Mouse (Mus musculus) B cell, adult 2 months (primary cell): Measurements from ENCODE around the gene Usp42.

ENCODE experiments used
- DNase-seq, 2 experiments: peaks; one replicate each; pipeline ENCODE4 v3.0.0; 2022

Gene Usp42

DNA sequence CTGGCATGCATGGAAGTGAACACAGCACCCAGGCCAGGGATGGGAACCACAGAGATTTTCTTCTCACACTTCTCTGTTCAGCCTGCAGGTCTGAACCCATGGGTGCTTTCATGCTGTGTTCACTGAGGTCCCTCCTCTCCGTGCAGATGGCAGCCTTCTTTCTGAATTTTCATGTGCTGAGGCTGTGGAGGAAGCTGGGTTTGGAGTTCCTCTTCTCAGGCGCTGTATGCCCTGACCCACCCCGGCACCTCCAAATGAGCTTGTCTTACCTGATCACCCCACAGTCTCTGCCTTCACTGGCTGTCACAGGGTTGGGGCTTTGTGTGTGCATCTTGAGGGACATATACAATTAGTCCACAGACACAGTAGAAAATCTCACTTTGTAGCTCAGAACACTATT is 44.5 kb downstream of the Usp42 start:
- DNase-seq: no peak

DNA sequence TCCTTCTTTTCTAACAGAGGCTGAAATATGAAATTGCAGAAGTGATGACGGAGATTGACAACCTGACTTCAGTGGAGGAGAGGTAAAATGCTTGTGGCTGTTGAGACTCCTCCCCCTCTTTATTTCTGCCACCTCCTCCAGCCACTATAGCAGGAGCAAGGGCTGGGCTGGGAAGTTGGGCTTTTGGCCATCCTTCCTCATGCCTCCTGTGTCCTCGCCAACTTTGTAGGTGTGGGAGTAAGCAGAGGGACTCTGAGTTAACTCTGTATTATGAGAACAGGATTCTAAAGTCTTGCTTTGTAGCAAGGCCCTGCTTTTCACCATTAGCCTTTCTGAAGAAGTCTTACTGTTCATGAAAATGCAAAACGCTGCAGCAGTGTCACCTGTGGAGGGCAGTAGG is 45.6 kb downstream of the Usp42 start:
- no peak for DNase-seq

DNA sequence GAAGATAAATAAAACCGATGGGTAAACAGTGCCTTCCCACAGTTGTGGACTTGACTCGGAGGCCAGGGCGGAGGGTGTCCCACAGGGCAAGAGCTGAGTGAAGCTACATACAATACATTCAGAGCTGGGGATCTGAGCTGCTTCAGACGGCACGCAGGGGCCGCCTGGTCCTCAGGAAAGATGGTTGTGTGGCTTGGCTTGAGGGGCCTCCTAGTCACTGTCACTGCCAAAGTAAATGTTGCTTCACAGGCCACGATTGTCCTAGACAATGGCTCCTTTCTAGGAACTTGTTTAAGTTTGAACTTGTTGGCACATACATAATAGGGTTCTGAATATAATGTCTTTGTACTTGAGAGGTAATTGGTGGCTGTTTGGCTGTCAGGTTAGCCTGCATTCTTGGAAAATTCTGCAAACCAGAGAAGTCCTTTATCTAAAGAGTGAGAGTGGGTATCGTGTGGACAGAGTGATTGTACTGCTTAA is 47.1 kb downstream of the Usp42 start:
- no peak for DNase-seq

DNA sequence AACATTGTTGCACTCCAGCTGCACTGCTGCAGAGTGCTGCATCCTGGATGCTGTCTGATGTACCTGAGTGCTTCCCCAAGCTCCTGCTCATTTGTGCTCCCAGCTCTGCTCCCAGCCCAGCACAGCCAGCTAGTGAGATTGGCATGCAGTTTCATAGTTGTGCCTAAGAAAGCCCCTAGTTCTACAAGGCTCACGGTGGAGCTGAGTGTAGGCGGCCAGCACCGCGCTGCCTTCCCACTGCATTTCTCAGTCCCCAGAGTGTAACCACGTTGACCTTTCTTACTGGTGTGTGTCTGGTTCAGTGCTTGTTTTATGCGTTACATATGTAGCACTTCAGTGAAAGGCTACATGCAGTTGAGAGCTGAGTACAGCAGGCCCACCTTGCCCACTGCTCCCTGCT is 48.4 kb downstream of the Usp42 start:
- no peak for DNase-seq

DNA sequence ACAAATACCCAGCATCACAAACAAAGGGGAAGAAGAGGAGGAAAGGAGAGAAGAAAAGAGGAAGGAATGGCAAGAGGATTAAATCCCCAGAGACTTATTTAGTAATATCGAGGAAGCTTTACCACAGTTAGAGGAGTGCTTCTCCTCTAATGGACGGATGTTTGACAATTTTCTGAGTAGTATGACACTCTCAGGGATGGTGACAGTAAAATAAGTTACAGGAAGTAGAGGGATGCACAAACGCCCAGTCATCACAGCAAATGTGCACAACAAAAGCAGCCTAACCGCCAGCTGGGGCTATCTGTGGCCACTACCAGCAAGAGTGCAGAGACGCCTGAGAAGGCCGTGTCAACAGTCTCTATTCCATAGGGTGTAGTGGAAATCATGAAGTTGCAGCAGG is 52.4 kb downstream of the Usp42 start:
- DNase-seq: no peak

DNA sequence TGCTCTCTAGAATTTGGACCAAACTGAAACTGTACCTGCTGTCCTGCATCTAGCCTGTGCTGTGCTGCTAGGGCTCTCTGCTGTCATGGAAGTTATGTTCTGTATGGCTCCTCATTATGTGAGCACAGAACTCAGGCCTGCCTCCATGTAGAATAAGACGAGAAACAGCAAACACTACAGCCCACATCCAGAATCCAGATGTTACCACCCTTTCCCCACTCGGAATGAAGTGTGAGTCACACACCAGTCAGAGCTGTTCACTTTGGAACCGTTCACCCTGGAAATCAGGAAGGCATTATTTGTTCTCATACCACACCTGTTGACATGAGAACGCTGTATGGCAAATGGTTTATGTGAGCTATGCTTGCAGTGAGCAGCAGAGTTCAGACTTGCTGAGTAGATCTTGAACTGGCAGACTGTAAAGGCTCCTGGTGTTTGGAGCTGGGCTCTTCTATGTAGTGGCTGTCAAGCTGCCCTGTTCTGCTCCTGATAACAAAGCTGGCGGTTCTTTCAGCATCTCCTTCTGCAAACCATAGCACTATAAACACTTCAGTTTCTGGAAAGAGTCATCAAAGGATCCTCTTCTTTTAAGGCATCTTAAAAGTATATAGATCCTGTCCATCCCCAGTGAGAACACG is 53.3 kb downstream of the Usp42 start:
- no peak for DNase-seq

DNA sequence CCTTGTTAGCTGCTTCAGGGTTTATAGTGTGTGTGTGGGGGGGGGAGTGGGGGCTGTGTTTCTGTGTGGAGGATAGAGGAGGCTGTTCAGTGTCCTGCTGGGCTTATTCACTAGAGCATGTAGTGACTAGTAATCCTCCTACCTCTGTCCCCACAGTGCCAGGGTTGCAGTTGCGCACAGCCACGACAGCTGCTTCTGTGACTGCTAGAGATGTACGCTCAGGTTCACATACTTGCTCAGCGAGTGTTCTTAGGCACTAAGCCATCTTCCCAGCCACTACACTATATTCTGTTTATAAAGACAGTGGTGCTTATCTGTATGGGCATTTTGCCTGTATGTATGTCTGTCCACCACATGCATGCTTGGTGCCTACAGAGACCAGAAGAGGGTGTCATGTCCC is 54.7 kb downstream of the Usp42 start:
- no peak for DNase-seq

DNA sequence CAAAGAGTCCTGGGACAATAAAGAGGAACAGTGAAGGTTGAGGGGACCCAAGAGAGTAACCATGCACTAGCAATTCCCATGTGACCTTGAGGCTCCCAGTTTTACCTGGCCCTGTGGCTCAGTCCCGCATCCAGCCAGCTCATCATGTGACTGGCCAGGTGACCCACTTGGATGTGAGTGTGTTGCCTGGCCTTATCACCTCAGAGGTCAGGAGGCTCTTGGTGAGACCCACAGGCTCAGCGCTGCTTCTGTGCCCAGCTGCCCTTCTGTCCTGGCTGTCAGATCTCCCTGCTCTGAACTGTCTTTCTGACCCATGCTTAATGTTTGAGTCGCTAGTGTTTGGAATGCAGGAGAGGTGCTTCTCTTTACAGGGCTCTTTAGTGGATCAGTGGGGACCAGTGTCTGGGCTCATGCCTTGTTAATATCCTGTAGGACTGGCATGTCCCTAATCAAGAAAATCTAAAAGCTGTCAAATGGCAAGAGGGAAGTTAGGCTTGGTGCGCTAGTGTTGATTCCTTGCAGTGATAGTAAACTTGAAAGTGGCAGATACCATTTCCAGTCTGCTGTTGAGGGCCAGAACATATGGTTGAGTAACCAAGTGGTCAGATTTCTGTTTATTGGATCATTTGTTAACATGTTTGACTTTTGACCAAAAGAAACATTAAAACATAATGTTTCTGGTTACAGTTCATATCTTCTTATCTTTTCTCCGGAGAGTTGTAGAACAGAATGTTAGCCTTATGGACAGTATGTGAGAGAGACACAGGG is 55.7 kb downstream of the Usp42 start:
- no peak for DNase-seq

DNA sequence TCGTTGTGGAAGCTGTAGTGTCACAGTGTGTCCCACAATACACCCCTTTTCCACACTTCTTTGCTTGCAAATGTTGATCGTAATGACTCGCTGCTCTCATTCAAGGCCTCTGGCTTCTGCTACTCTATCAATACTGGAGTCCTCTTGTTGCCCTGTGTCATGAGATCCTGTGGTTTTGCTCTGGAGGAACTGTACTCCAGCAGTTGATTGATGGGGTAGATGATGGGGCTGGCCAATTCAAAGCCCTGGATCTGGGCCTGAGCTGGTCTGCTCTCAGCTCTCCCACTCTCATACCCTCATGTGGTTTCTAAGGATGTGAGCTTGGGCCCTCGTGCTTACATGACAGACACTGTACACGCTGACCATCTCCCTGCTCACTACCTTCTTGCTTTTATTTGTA is 57.5 kb downstream of the Usp42 start:
- no peak for DNase-seq

DNA sequence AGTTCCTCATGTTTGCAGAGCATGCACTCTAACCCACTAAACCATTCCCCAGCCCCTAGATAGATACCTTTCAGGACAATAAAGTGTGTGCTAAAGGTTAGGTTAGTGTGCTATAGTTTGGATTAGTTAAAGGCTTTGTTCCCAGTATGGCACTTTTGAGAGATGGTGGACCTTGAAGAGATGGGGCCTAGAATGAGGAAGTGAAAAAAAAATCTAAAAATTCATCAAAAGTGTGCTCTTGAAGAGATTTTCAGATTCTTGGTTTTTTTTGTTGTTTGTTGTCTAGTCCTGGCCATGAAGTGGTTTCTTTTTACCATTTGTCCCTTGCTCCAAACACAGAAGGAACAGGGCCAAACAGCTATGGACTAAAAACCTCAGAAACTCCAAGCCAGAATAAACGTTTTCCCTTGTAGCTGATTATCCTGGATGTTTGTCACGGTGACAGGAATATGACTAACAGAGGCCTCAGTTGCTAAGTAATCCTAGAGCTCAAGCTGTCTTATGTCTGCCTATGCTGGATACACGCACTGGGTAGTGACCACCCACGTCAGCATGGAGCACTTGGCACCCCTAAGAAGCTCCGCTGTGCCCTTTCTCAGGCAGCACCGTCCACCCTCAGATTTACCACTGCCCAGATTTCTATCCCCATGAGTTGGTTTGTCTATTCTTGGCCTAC is 61.2 kb downstream of the Usp42 start:
- DNase-seq: no peak

DNA sequence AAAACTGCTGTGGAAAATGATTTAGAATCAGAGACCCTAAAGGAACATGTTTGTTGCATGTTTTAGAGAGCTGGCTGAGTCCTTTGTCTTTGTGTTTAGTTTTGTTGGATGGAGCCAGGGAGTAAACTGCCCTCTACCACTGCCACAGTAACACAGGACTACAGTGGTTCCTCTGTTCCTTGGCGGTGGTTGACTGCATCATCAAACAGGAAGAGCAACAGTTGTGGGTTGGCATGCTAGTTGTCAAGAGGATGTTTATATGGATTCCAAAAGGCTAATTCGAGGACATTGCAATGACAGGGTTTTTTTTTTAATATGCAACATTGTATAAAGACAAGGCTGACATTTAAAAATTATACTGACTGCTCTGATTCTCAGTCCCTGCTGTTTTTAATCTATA is 62.2 kb downstream of the Usp42 start:
- no peak for DNase-seq

DNA sequence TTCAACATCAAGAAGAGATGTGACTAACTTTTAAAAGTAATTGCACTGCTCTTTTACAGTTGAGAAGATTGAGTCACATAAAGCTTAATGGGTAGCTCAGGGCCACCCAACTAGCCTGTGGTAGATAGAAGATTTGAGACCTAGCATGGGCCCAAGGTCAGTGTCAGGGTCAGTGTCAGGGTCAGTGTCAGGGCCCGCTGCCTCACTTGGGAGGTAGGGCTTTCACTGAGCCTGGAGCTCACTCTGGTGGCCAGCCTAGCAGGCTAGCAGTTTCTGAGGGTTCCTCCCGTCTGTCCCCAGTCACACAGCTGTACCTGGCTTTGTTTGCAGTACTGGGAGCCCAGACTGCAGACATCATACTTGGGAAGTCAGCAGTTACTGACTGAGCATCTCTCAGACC is 62.7 kb downstream of the Usp42 start:
- DNase-seq: no peak

DNA sequence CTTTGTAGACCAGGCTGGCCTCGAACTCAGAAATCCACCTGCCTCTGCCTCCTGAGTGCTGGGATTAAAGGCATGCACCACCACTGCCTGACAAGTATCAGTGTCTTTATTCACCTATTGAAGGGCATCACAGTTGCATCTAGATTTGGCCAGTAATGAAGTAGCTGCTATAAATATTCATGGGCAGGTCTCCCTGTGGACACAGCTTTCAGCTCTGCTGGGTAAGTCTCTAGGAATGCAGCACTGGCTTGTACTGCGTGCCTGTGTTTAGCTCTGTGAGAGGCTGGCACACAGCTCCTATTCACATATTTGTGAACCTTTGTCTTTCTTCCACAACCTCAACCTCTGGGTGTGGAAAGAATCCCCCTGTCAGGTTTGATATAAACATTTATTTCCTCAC is 63.2 kb downstream of the Usp42 start:
- DNase-seq: no peak

DNA sequence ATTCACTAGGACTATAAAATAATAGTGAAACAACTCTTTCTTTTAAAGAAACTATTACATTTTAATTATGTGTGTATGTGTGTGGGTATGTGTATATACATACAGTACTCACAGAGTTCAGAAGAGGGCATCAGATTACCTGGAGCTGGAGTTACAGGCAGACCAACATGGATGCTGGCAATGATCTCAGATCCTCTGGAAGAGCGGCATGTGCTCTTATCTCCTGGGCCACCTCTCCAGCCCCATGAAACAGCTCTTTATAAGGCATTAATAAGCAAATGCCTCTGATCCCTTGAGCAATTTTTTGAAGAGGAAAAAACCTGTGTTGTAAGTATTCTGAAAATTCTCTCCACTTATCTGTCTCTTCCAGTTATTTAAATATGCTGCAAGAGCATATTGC is 66.1 kb downstream of the Usp42 start:
- no peak for DNase-seq

DNA sequence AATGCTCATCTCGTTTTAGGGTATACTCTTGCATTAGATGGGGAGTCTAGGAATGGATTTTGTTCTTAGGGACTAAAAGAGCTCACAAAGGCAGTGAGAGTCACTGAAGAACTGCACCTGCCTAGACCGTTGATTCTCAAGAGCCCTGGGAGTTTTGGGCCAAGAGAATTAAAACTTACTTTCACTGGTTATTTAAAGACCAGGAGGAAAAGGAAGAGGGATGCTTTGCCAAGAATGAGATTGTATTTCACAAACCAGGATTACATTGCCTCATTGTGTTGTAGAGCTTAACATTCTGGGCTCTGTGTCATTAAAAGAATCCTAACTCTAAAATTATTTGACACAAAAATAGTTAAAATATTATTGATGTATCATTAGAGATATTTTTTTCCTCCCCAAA is 66.5 kb downstream of the Usp42 start:
- no peak for DNase-seq

DNA sequence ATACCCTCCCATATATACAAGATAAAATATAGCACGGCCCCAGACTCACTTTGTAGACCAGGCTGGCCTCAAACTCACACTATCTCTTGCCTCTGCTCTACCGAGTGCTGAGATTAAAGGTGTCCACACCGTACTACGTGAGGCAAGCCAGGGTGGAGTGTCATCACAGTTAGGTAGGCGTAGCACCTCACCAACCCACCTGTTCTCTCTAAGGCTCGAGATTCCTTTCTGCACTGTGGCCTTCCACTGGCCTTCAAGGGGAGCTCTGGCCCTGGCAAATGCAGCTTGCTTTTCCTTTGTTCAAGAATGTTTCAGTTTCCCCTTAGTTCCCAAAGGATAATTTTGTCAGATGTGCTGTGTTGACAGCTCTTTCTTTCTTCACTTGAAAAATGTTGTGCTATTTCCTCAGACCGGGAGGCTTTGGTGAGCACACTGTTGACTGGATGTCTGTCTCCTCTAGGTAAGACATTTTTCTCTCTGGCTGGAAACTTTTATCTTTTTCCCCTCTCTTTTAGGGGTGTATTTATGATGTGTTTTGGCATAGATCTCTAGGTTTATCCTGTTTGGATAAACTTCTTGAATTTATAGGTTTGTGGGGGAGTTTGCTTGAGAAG is 68.9 kb downstream of the Usp42 start:
- DNase-seq: no peak
